Mouse (Mus musculus) ES-E14 (cell line): ENCODE data around the gene Cacna1d. TPM values are rescaled to one million over a fixed set of nuclear protein-coding genes. Genes with fewer than 3 reads are reported as not detected.
A peak's percentile ranks its signal among the peaks of the same experiment; 100 is the strongest.

Source experiments
- DNase-seq: peaks from one replicate; pipeline ENCODE4 v3.0.0-alpha.2; 2013; ENCODE audit warnings: low read depth, low spot score
- H3K27ac ChIP-seq: 2 replicates; pipeline ENCODE4 v1.5.1; 2012; ENCODE audit warnings: low read depth, mild to moderate bottlenecking, low read length, moderate library complexity, mixed read lengths; ENCODE audit not compliant: poor library complexity, insufficient read depth, severe bottlenecking
- H3K36me3 ChIP-seq: 2 replicates; pipeline ENCODE4 v1.6.1; 2012; ENCODE audit warnings: mild to moderate bottlenecking, low read length, moderate library complexity, mixed read lengths; ENCODE audit not compliant: control insufficient read depth, poor library complexity, insufficient read depth, severe bottlenecking
- H3K4me1 ChIP-seq, 2 experiments: fragments of 150-350 bp in 1 of 2; sonication (generic) in 1 of 2; 2 replicates each; pipeline ENCODE4 v1.6.1; 2012; ENCODE audit warnings: low read length in 2 of 2, mild to moderate bottlenecking in 1 of 2, mixed read lengths in 1 of 2; ENCODE audit not compliant: control insufficient read depth in 2 of 2, insufficient read depth in 2 of 2, poor library complexity in 1 of 2
- H3K4me3 ChIP-seq, 2 experiments: fragments of 150-350 bp in 1 of 2; sonication (generic) in 1 of 2; 2 replicates each; pipeline ENCODE4 v1.5.1; 2012; ENCODE audit warnings: low read length in 2 of 2, low read depth in 1 of 2, mild to moderate bottlenecking in 1 of 2, mixed read lengths in 1 of 2; ENCODE audit not compliant: insufficient read depth in 1 of 2, poor library complexity in 1 of 2, severe bottlenecking in 1 of 2
- H3K9ac ChIP-seq: 2 replicates; pipeline ENCODE4 v1.6.1; 2012; ENCODE audit warnings: low read depth, mild to moderate bottlenecking, low read length, mixed read lengths; ENCODE audit not compliant: poor library complexity, insufficient read depth, severe bottlenecking
- H3K9me3 ChIP-seq: fragments of 150-350 bp; sonication (generic); 2 replicates; pipeline ENCODE4 v1.6.1; 2012; ENCODE audit warnings: low read depth, mild to moderate bottlenecking, low read length; ENCODE audit not compliant: control insufficient read depth, insufficient read depth
- CHD2 ChIP-seq: IDR thresholded peaks from 2 replicates; pipeline ENCODE4 v1.6.1; 2014; ENCODE audit warnings: mild to moderate bottlenecking, low read depth, low read length, inconsistent platforms
- HCFC1 ChIP-seq: IDR thresholded peaks from 2 replicates; pipeline ENCODE4 v1.6.1; 2012; ENCODE audit warnings: low read length, inconsistent platforms, borderline replicate concordance; ENCODE audit not compliant: insufficient read depth
- MAFK ChIP-seq: IDR thresholded peaks from 2 replicates; pipeline ENCODE4 v1.6.1; 2014; ENCODE audit warnings: mild to moderate bottlenecking, low read depth, low read length, inconsistent platforms; ENCODE audit not compliant: insufficient read depth
- ZC3H11A ChIP-seq: IDR thresholded peaks from 2 replicates; pipeline ENCODE4 v1.6.1; 2012; ENCODE audit warnings: low read depth, mild to moderate bottlenecking, inconsistent platforms, low read length, borderline replicate concordance
- ZNF384 ChIP-seq: IDR thresholded peaks from 2 replicates; pipeline ENCODE4 v1.6.1; 2012; ENCODE audit warnings: low read depth, low read length, inconsistent platforms
- in situ Hi-C, 2 experiments: fragments of 600-800 bp; cut with MboI; formaldehyde crosslinking; loops; one replicate each; pipeline ENCODE4 v1.15.1; 2025; ENCODE audit warnings: low sequenced_read_pairs in 2 of 2, inconsistent platforms in 1 of 2; ENCODE audit not compliant: unreplicated experiment in 2 of 2
- total RNA-seq: library from RNA; depleted of rRNA; stranded (reverse); fragments of 300-350 nt; gene quantifications from 2 replicates; pipeline ENCODE4 v1.2.3, GENCODE M21; 2012

Cacna1d gene
- total RNA-seq, 1 experiment: 0.36 TPM

DNA sequence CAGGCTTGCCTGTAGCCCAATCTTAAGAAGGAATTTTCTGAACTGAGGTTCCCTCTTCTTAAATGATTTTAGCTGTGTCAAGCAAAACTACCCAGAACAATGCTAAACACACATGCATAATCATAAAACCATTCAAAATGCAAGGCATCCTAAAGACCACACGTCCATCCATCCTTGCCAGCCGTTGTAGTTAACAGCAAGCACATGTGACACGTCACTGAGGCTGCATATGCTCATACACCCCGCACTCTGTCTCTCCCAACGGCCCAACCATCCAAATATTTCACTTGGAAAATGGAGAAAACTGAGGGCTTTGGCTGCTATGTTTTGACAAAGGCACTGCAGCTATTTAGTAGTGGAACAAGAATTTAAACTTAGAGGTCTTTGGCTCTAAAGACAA, 220.9 kb downstream of the Cacna1d start:
- TF ChIP-seq CHD2 (no peak), ZNF384 (no peak), HCFC1 (no peak), MAFK (no peak), ZC3H11A (no peak)
- H3K9ac ChIP-seq: no peak overlapping the region
- DNase-seq: no peak

DNA sequence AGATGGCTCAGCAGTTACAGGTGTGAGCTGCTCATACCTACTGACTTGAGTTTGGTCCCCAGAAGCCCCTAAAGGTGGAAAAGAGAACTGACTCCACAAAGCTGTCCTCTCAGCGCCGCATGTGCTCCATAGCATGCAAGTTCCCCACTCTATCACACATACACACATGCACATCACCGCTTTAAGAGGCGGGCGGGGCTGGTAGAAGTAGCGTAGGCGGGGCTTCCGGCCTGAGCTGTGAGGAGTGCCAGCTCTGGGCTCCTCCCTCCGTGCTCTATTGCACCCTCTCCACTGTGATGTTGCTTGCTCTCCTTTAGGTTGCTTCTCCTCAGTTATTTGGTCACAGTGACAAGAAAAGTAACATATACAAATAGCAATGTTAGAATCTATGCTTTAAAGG, 225.5 kb downstream of the Cacna1d start:
- Histone ChIP-seq H3K9me3 (no peaks in the 10 kb centered on the region), H3K4me3 (no peak overlapping the region), H3K9ac (no peak overlapping the region), H3K27ac (no peak overlapping the region), H3K36me3 (no peaks in the 10 kb centered on the region), H3K4me1 (peaks cover 0 to 3% of the 10 kb centered on the region in 2 experiments; a peak in 1 of 4 replicates)
- peak; percentile 6 for DNase-seq
- in situ Hi-C loops: no loop called here
- TF ChIP-seq CHD2 (no peak), MAFK (no peak), ZNF384 (no peak), ZC3H11A (no peak), HCFC1 (no peak)

More for the DNA sequence above, 220.9 kb downstream of the Cacna1d start:
- no peaks in the 10 kb centered on the region for H3K9me3 ChIP-seq
- H3K27ac ChIP-seq: no peak overlapping the region
- H3K4me3 ChIP-seq: no peak overlapping the region
- in situ Hi-C loops: no loop called here
- H3K36me3 ChIP-seq: no peaks in the 10 kb centered on the region
- H3K4me1 ChIP-seq: peaks cover 0 to 3% of the 10 kb centered on the region in 2 experiments; a peak in 1 of 4 replicates

DNA sequence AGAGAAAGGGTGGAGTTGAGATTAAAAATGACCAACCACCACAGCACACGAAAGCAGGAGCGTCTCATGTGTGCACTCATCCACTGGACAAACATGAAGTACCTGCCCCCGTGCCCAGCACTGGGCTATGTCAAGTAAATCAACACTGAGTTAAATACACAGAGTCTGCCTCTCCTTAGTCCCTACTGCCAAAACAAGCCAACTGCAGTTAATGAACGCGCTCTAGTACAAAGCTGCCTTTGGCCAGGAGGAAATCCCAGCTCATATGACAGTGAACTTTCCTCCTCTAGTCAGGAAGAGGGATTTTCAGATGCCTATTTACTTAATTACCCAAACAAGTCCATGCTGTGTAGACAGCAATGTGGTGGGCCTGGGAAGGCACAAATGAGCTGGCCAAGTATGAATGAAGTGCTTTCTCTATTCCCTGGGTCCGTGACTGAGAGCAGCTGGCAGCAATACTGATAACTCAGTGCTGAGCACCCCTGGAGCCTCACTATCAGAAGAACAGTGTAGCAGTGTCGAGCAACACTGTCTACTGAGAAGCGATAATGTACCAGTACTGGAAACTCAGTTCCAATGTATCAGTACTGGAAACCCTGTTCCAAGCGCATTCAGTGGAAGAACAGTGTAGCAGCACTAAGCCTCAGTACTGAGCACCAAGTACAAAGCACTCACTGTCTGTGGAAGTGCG, 229.5 kb downstream of the Cacna1d start:
- Histone ChIP-seq H3K4me1 (peaks cover 0 to 3% of the 10 kb centered on the region in 2 experiments; a peak in 1 of 4 replicates), H3K9me3 (no peaks in the 10 kb centered on the region), H3K9ac (no peak overlapping the region), H3K27ac (no peak overlapping the region), H3K4me3 (no peak overlapping the region), H3K36me3 (no peaks in the 10 kb centered on the region)
- in situ Hi-C loops: no loop called here
- TF ChIP-seq HCFC1: no peak
- TF ChIP-seq ZC3H11A: no peak
- no peak for TF ChIP-seq ZNF384
- no peak for TF ChIP-seq CHD2
- no peak for TF ChIP-seq MAFK
- no peak for DNase-seq

DNA sequence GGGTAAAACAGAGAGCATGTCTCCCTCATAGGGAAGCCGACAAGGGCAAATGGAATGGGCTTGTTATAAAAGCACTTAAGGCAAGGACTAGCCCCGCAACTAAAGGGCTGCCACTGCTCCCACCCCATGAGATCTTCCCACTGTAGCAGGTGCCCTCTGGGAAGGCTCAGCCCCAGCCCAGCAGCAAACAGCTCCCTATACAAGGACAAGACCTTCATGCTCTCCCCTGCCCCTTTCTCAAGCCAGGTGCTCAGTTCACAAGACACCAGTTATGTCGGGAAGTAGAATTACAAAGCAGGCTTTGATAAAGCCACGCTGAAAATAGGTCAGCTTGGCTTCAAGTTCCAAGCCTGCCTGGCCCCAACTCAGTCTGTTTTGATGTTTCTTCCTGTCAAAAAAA, 233.6 kb downstream of the Cacna1d start:
- no peak for DNase-seq
- Histone ChIP-seq H3K4me1 (no peaks in the 10 kb centered on the region), H3K4me3 (no peak overlapping the region), H3K9ac (no peak overlapping the region), H3K27ac (no peak overlapping the region), H3K9me3 (no peaks in the 10 kb centered on the region), H3K36me3 (no peaks in the 10 kb centered on the region)
- in situ Hi-C loops: no loop called here
- TF ChIP-seq MAFK (no peak), HCFC1 (no peak), ZNF384 (no peak), CHD2 (no peak), ZC3H11A (no peak)
